Mouse (Mus musculus) CH12.LX (cell line): ENCODE results near the gene Traf1. TPM values are rescaled to one million over a fixed set of nuclear protein-coding genes. Genes with fewer than 3 reads are reported as not detected.
A peak's percentile ranks its signal among the peaks of the same experiment; 100 is the strongest.

ENCODE experiments used
- DNase-seq: peaks from one replicate; pipeline ENCODE4 v3.0.0-alpha.2; 2013; ENCODE audit errors: extremely low read depth
- H3K27ac ChIP-seq: 2 replicates; pipeline ENCODE4 v1.5.1; 2012; ENCODE audit warnings: low read depth, mild to moderate bottlenecking, control low read depth, moderate library complexity; ENCODE audit not compliant: insufficient read depth
- H3K27me3 ChIP-seq: replicated peaks from 2 replicates; pipeline ENCODE3; 2012; ENCODE audit warnings: inconsistent platforms
- H3K36me3 ChIP-seq, 2 experiments: replicated peaks in 1 of 2; 2 replicates each; pipeline versions ENCODE3 to v1.6.1; 2012; ENCODE audit warnings: inconsistent platforms in 1 of 2, low read length in 1 of 2, mild to moderate bottlenecking in 1 of 2, mixed read lengths in 1 of 2, moderate library complexity in 1 of 2; ENCODE audit not compliant: control insufficient read depth in 1 of 2, insufficient read depth in 1 of 2
- H3K4me1 ChIP-seq, 2 experiments: 2 replicates each; pipeline ENCODE4 v1.6.1; 2012; ENCODE audit warnings: inconsistent platforms in 1 of 2, moderate library complexity in 1 of 2; ENCODE audit not compliant: insufficient read depth in 2 of 2, control insufficient read depth in 1 of 2
- H3K4me2 ChIP-seq: 2 replicates; pipeline ENCODE4 v1.6.1; 2012; ENCODE audit warnings: low read depth, mild to moderate bottlenecking, control low read depth; ENCODE audit not compliant: poor library complexity, insufficient read depth, severe bottlenecking
- H3K4me3 ChIP-seq, 3 experiments: fragments of 150-350 bp in 1 of 3; sonication (generic) in 1 of 3; replicated peaks in 1 of 3; 2 replicates each; pipeline versions ENCODE3 to v1.5.1; 2011 to 2012; ENCODE audit warnings: low read depth in 2 of 3, low read length in 2 of 3, mild to moderate bottlenecking in 2 of 3, moderate library complexity in 2 of 3, control low read depth in 1 of 3, improper control_type of control experiment in 1 of 3, inconsistent platforms in 1 of 3, mixed read lengths in 1 of 3; ENCODE audit not compliant: poor library complexity in 1 of 3
- H3K79me2 ChIP-seq: replicated peaks from 2 replicates; pipeline ENCODE4 v1.6.1; 2012; ENCODE audit warnings: mild to moderate bottlenecking, moderate library complexity; ENCODE audit not compliant: control insufficient read depth, poor library complexity, insufficient read depth, severe bottlenecking; ENCODE audit errors: extremely low read depth
- H3K9ac ChIP-seq: 2 replicates; pipeline ENCODE4 v1.6.1; 2012; ENCODE audit warnings: low read depth, mild to moderate bottlenecking, control low read depth, moderate library complexity; ENCODE audit not compliant: insufficient read depth
- H3K9me3 ChIP-seq: replicated peaks from 2 replicates; pipeline ENCODE3; 2012; ENCODE audit warnings: low read length, inconsistent platforms, mixed read lengths
- BHLHE40 ChIP-seq: IDR thresholded peaks from 2 replicates; pipeline ENCODE4 v1.6.1; 2011; ENCODE audit warnings: mild to moderate bottlenecking, low read depth, low read length, improper control_type of control experiment
- CHD1 ChIP-seq: IDR thresholded peaks from 2 replicates; pipeline ENCODE4 v1.6.1; 2012; ENCODE audit warnings: low read depth, low read length, improper control_type of control experiment, inconsistent platforms
- CHD2 ChIP-seq: IDR thresholded peaks from 2 replicates; pipeline ENCODE4 v1.6.1; 2011; ENCODE audit warnings: low read length, improper control_type of control experiment
- CTCF ChIP-seq, 2 experiments: IDR thresholded peaks in 1 of 2; conservative IDR thresholded peaks in 1 of 2; 2 replicates each; pipeline ENCODE4 v1.5.1; 2011 to 2012; ENCODE audit warnings: low read depth in 2 of 2, low read length in 2 of 2, improper control_type of control experiment in 1 of 2, inconsistent platforms in 1 of 2, mild to moderate bottlenecking in 1 of 2, moderate library complexity in 1 of 2
- ELF1 ChIP-seq: IDR thresholded peaks from 2 replicates; pipeline ENCODE4 v1.6.1; 2014; ENCODE audit warnings: low read depth, mild to moderate bottlenecking, inconsistent platforms, low read length, improper control_type of control experiment
- EP300 ChIP-seq: IDR thresholded peaks from 2 replicates; pipeline ENCODE4 v1.6.1; 2011; ENCODE audit warnings: low read length, improper control_type of control experiment
- ETS1 ChIP-seq: conservative IDR thresholded peaks from 2 replicates; pipeline ENCODE4 v1.6.1; 2012; ENCODE audit warnings: low read depth, mild to moderate bottlenecking, inconsistent platforms, low read length, improper control_type of control experiment, moderate library complexity
- GABPA ChIP-seq: IDR thresholded peaks from 2 replicates; pipeline ENCODE4 v1.6.1; 2012; ENCODE audit warnings: low read depth, low read length, improper control_type of control experiment, inconsistent platforms; ENCODE audit not compliant: insufficient replicate concordance
- IRF4 ChIP-seq: IDR thresholded peaks from 2 replicates; pipeline ENCODE4 v1.6.1; 2014; ENCODE audit warnings: low read depth, mild to moderate bottlenecking, inconsistent platforms, low read length, improper control_type of control experiment
- JUN ChIP-seq: IDR thresholded peaks from 2 replicates; pipeline ENCODE4 v1.6.1; 2011; ENCODE audit warnings: low read depth, mild to moderate bottlenecking, low read length, improper control_type of control experiment, moderate library complexity; ENCODE audit not compliant: insufficient read depth
- KAT2A ChIP-seq: IDR thresholded peaks from 2 replicates; pipeline ENCODE4 v1.6.1; 2012; ENCODE audit warnings: low read length, improper control_type of control experiment, inconsistent platforms; ENCODE audit not compliant: insufficient replicate concordance
- MAFK ChIP-seq: IDR thresholded peaks from 2 replicates; pipeline ENCODE4 v1.6.1; 2011; ENCODE audit warnings: low read length, improper control_type of control experiment; ENCODE audit not compliant: insufficient replicate concordance
- MAX ChIP-seq: IDR thresholded peaks from 2 replicates; pipeline ENCODE4 v1.6.1; 2011; ENCODE audit warnings: low read length, improper control_type of control experiment
- MEF2A ChIP-seq: IDR thresholded peaks from 2 replicates; pipeline ENCODE4 v1.6.1; 2014; ENCODE audit warnings: low read depth, mild to moderate bottlenecking, inconsistent platforms, low read length, improper control_type of control experiment, borderline replicate concordance
- MXI1 ChIP-seq: IDR thresholded peaks from 2 replicates; pipeline ENCODE4 v1.6.1; 2011; ENCODE audit warnings: mild to moderate bottlenecking, low read depth, low read length, improper control_type of control experiment
- MYC ChIP-seq: IDR thresholded peaks from 2 replicates; pipeline ENCODE4 v1.6.1; 2011; ENCODE audit warnings: low read depth, mild to moderate bottlenecking, improper control_type of control experiment, low read length
- NRF1 ChIP-seq: IDR thresholded peaks from 2 replicates; pipeline ENCODE4 v1.6.1; 2014; ENCODE audit warnings: low read depth, mild to moderate bottlenecking, inconsistent platforms, low read length, improper control_type of control experiment, moderate library complexity
- PAX5 ChIP-seq: IDR thresholded peaks from 2 replicates; pipeline ENCODE4 v1.6.1; 2012; ENCODE audit warnings: low read length, inconsistent platforms, mixed read lengths
- POLR2A ChIP-seq: IDR thresholded peaks from 2 replicates; pipeline ENCODE4 v1.6.1; 2011; ENCODE audit warnings: low read depth, mild to moderate bottlenecking, improper control_type of control experiment, low read length
- POLR2AphosphoS2 ChIP-seq: IDR thresholded peaks from 2 replicates; pipeline ENCODE4 v1.6.1; 2011; ENCODE audit warnings: low read depth, low read length, improper control_type of control experiment
- RAD21 ChIP-seq: IDR thresholded peaks from 2 replicates; pipeline ENCODE4 v1.6.1; 2011; ENCODE audit warnings: low read depth, mild to moderate bottlenecking, low read length, improper control_type of control experiment, moderate library complexity
- RCOR1 ChIP-seq: conservative IDR thresholded peaks from 2 replicates; pipeline ENCODE4 v1.6.1; 2012; ENCODE audit warnings: low read depth, mild to moderate bottlenecking, inconsistent platforms, low read length, improper control_type of control experiment
- SIN3A ChIP-seq: IDR thresholded peaks from 2 replicates; pipeline ENCODE4 v1.6.1; 2012; ENCODE audit warnings: low read length, improper control_type of control experiment, inconsistent platforms
- SMC3 ChIP-seq: IDR thresholded peaks from 2 replicates; pipeline ENCODE4 v1.6.1; 2011; ENCODE audit warnings: low read depth, low read length, improper control_type of control experiment
- TBP ChIP-seq: conservative IDR thresholded peaks from 2 replicates; pipeline ENCODE4 v1.6.1; 2011; ENCODE audit warnings: low read depth, low read length, improper control_type of control experiment
- TCF12 ChIP-seq: IDR thresholded peaks from 2 replicates; pipeline ENCODE4 v1.6.1; 2014; ENCODE audit warnings: low read depth, mild to moderate bottlenecking, inconsistent platforms, low read length, improper control_type of control experiment
- UBTF ChIP-seq: IDR thresholded peaks from 2 replicates; pipeline ENCODE4 v1.6.1; 2012; ENCODE audit warnings: low read depth, mild to moderate bottlenecking, inconsistent platforms, low read length, improper control_type of control experiment, moderate library complexity
- USF1 ChIP-seq: IDR thresholded peaks from 2 replicates; pipeline ENCODE4 v1.6.1; 2014; ENCODE audit warnings: low read depth, mild to moderate bottlenecking, inconsistent platforms, low read length, improper control_type of control experiment
- USF2 ChIP-seq: conservative IDR thresholded peaks from 2 replicates; pipeline ENCODE4 v1.6.1; 2011; ENCODE audit warnings: low read depth, low read length, improper control_type of control experiment
- ZC3H11A ChIP-seq: IDR thresholded peaks from 2 replicates; pipeline ENCODE4 v1.6.1; 2012; ENCODE audit warnings: low read depth, mild to moderate bottlenecking, inconsistent platforms, low read length, improper control_type of control experiment
- ZKSCAN1 ChIP-seq: IDR thresholded peaks from 2 replicates; pipeline ENCODE4 v1.6.1; 2012; ENCODE audit warnings: low read depth, inconsistent platforms, low read length, improper control_type of control experiment, borderline replicate concordance
- ZMIZ1 ChIP-seq: IDR thresholded peaks from 2 replicates; pipeline ENCODE4 v1.6.1; 2012; ENCODE audit warnings: low read depth, mild to moderate bottlenecking, inconsistent platforms, low read length, improper control_type of control experiment
- ZNF384 ChIP-seq: IDR thresholded peaks from 2 replicates; pipeline ENCODE4 v1.6.1; 2012; ENCODE audit warnings: low read depth, low read length, improper control_type of control experiment, inconsistent platforms
- dilution Hi-C: fragments of 300-500 bp; cut with MboI; formaldehyde crosslinking; loops from 2 replicates; pipeline ENCODE4 v1.14.3; 2020; ENCODE audit warnings: low sequenced_read_pairs; ENCODE audit not compliant: extremely low pct_unique_long_range_greater_than_20kb, extremely low pct_ligation_motif_present
- in situ Hi-C: fragments of 300-500 bp; cut with MboI; formaldehyde crosslinking; loops from 3 replicates; pipeline ENCODE4 v1.14.3; 2019; ENCODE audit warnings: low sequenced_read_pairs, low pct_ligation_motif_present, low pct_unique_long_range_greater_than_20kb, mixed read lengths
- polyA plus RNA-seq: library from polyadenylated mRNA; unstranded; fragments of >175 nt; gene quantifications from 2 replicates; pipeline ENCODE4 v1.2.1, GENCODE M21; 2012; ENCODE audit warnings: low read depth; ENCODE audit not compliant: insufficient read length
- total RNA-seq, 2 experiments: library from RNA; depleted of rRNA; stranded (reverse); fragments of 300-350 nt in 1 of 2; fragments of >200 nt in 1 of 2; gene quantifications; 2 replicates each; pipeline ENCODE4 v1.2.3; 2012 to 2014

Traf1 gene
- total and polyA plus RNA-seq, 3 experiments, result 47.9 to 151 (median 66.9) TPM

- TF ChIP-seq MAFK (0 out of 2 replicates have a peak, but pooled peaks have one; percentile 44), TCF12 (peak; percentile 98), GABPA (no peak), UBTF (no peak), ZNF384 (no peak; the same call in 1 of the 2 replicates), JUN (peak; percentile 51; the same call in 1 of the 2 replicates), USF2 (peak; percentile 99), ZKSCAN1 (no peak), ELF1 (peak; percentile 79), CHD2 (peak; percentile 63; the same call in 1 of the 2 replicates), ZC3H11A (no peak), MYC (peak; percentile 96), BHLHE40 (peak; percentile 98), CHD1 (0 out of 2 replicates have a peak, but pooled peaks have one; percentile 0), POLR2A (peak; percentile 85), IRF4 (peak; percentile 95), RAD21 (no peak; the same call in none of the 2 replicates), CTCF (conservative IDR thresholded peaks at IDR 0.05 in 1 of 2, IDR thresholded peaks at IDR 0.05 in 1 of 2; ENCODE audit: low read depth in 2 of 2, low read length in 2 of 2) (no peak), KAT2A (peak; percentile 27; the same call in 1 of the 2 replicates), MAX (peak; percentile 99), SIN3A (0 out of 2 replicates have a peak, but pooled peaks have one; percentile 79)
These were observed 1.9 kb upstream of the Traf1 start (continued) for GRCm38 (mm10) chr2:34963371-34963956.

- peak; percentile 79 for DNase-seq
- Histone ChIP-seq H3K9me3 (peaks cover 4% of the 10 kb centered on the region), H3K4me3 (peak overlapping the region in 1 of 3 experiments; percentile 32), H3K4me1 (peaks cover 22 to 75% of the 10 kb centered on the region in 2 experiments), H3K4me2 (peak overlapping the region; percentile 74), H3K9ac (peak overlapping the region; percentile 70), H3K27ac (peak overlapping the region; percentile 97), H3K27me3 (no peaks in the 10 kb centered on the region), H3K36me3 (peaks cover 0 to 4% of the 10 kb centered on the region in 2 experiments), H3K79me2 (peaks cover 3% of the 10 kb centered on the region; the same call in 1 of the 2 replicates)
- in situ Hi-C loops (loop anchor here (10.0 kb wide), 3 partner anchors 48 to 168 kb away; partner anchors contain the start of genes AI182371, Cntrl, Phf19 and Rabepk), dilution Hi-C loops (no loop called here)
- TF ChIP-seq CTCF (conservative IDR thresholded peaks at IDR 0.05 in 1 of 2, IDR thresholded peaks at IDR 0.05 in 1 of 2; ENCODE audit: low read depth in 2 of 2, low read length in 2 of 2), result no peak
- no peak for TF ChIP-seq UBTF
- TF ChIP-seq POLR2AphosphoS2, result no peak
- peak; percentile 61; the same call in 1 of the 2 replicates for TF ChIP-seq TCF12
- TF ChIP-seq ETS1, result peak; percentile 94
- no peak; the same call in 1 of the 2 replicates for TF ChIP-seq RCOR1
- TF ChIP-seq EP300, result peak; percentile 67
- TF ChIP-seq POLR2A, result no peak
- no peak for TF ChIP-seq CHD2
- no peak for TF ChIP-seq GABPA
- no peak for TF ChIP-seq KAT2A
- TF ChIP-seq ELF1, result no peak
- no peak for TF ChIP-seq MAX
- TF ChIP-seq MEF2A, result peak; percentile 33; the same call in 1 of the 2 replicates
- TF ChIP-seq USF1, result no peak
- peak; percentile 95 for TF ChIP-seq BHLHE40
- peak; percentile 84 for TF ChIP-seq ZNF384
- no peak for TF ChIP-seq ZC3H11A
- no peak for TF ChIP-seq TBP
- TF ChIP-seq USF2, result no peak
- TF ChIP-seq MXI1, result no peak
- peak; percentile 19; the same call in 1 of the 2 replicates for TF ChIP-seq ZMIZ1
- peak; percentile 68 for TF ChIP-seq IRF4
- no peak for TF ChIP-seq SMC3
- 0 out of 2 replicates have a peak, but pooled peaks have one; percentile 19 for TF ChIP-seq SIN3A
- no peak for TF ChIP-seq PAX5
- no peak for TF ChIP-seq NRF1
These were observed 1.3 kb upstream of the Traf1 start for GRCm38 (mm10) chr2:34962893-34963292.
